Mouse (Mus musculus) embryonic facial prominence, embryonic 12.5 days (tissue): ENCODE results near the gene Ctnna3. TPM values are rescaled to one million over a fixed set of nuclear protein-coding genes. Genes with fewer than 3 reads are reported as not detected.

Experiments
- ATAC-seq: fragments of 200-750 bp; cut with Nextera tagmentation; 2 replicates; pipeline ENCODE4 v1.8.0; 2017; ENCODE audit not compliant: insufficient number of reproducible peaks, insufficient read depth, low FRiP score, low TSS enrichment
- H3K27ac ChIP-seq: fragments of 300-500 bp; sonication (generic); 2 replicates; pipeline ENCODE4 v1.5.1; 2016; ENCODE audit warnings: mild to moderate bottlenecking
- H3K27me3 ChIP-seq: fragments of 300-500 bp; sonication (generic); 2 replicates; pipeline ENCODE4 v1.6.1; 2016; ENCODE audit warnings: mild to moderate bottlenecking, moderate library complexity
- H3K36me3 ChIP-seq: fragments of 300-500 bp; sonication (generic); 2 replicates; pipeline ENCODE4 v1.6.1; 2016; ENCODE audit warnings: mild to moderate bottlenecking
- H3K4me1 ChIP-seq: fragments of 300-500 bp; sonication (generic); 2 replicates; pipeline ENCODE4 v1.6.1; 2016
- H3K4me2 ChIP-seq: fragments of 300-500 bp; sonication (generic); replicated peaks from 2 replicates; pipeline ENCODE4 v1.6.1; 2016; ENCODE audit warnings: mild to moderate bottlenecking, moderate library complexity
- H3K4me3 ChIP-seq: fragments of 300-500 bp; sonication (generic); 2 replicates; pipeline ENCODE4 v1.5.1; 2016; ENCODE audit warnings: mild to moderate bottlenecking
- H3K9ac ChIP-seq: fragments of 300-500 bp; sonication (generic); 2 replicates; pipeline ENCODE4 v1.6.1; 2016; ENCODE audit warnings: mild to moderate bottlenecking, moderate library complexity
- H3K9me3 ChIP-seq: fragments of 300-500 bp; sonication (generic); 2 replicates; pipeline ENCODE4 v1.6.1; 2016; ENCODE audit warnings: mild to moderate bottlenecking, moderate library complexity
- WGBS: fragments of 180-500 bp; shearing (Covaris S2); methylation state at CpG from one replicate; pipeline ENCODE4 v1.1.7; 2016; 5-methylcytosine and 5-hydroxymethylcytosine counted together
- polyA plus RNA-seq: library from polyadenylated mRNA; unstranded; fragments of >200 nt; fragmentation: Nextera tagmentation; extraction: Ambion mirVana; gene quantifications from 2 replicates; pipeline ENCODE4 v1.2.1, GENCODE M21; 2016

Ctnna3 gene
- polyA plus RNA-seq, 1 experiment from 2014 or later, result 0.32 TPM

DNA sequence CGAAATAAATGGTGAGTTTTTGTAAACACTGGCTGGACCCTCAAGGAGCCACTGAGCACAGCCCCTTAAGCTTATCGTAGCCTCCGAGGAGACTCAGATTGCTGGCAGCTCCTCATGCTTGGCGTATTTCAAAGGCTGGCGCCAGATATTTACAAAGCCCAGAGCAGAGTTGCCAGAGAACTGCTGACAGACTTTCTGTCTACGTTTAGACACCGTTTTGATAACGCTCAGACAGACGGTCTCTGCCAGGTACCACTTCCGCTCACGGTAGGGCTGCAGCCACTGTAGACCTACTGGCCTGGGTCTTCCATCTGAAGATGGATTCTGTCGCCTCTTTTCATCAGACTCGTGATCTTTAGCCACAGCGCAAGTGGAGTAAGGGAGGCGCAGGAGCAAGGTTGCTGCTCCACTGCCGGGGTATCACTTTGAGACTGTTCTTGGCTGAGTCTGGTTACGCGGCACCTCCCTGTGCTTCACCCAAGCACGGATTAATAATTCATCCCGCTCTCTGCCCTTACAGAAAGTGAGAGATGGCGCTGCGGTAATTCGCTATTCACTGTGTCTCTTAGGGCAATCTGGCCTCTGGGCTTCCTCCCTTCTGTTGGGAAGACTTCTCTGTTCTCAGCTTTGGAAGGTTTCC, 456.7 kb downstream of the Ctnna3 start:
- no peak overlapping the region for H3K27ac ChIP-seq
- H3K4me3 ChIP-seq, result no peak overlapping the region
- no peaks in the 10 kb centered on the region for H3K9me3 ChIP-seq
- ATAC-seq, result no peak
- H3K36me3 ChIP-seq, result no peaks in the 10 kb centered on the region
- H3K4me1 ChIP-seq, result no peaks in the 10 kb centered on the region
- H3K4me2 ChIP-seq, result no peak overlapping the region
- H3K9ac ChIP-seq, result no peak overlapping the region
- WGBS, result 81% methylated on average over 23 of the region's 23 CpGs
- H3K27me3 ChIP-seq, result no peaks in the 10 kb centered on the region

DNA sequence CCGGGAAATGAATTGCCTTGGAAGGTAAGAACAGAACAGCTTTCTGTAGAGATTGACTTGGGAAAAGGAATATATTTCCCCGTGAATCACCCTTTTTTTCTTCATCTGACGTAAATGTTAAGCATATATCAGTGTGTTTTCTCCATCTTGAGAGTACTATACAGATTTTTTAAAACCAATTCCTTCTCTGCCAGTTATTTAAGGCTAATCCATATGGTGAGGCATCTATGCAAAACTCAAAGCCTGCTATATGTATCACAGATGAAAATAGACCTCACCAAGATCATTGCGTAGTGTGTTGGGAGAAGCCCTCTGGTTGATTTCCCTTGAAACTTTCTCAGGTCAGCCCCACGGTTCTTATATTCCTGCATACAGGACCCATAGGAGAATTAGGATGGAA, 464.7 kb downstream of the Ctnna3 start:
- Histone ChIP-seq H3K4me2 (no peak overlapping the region), H3K27me3 (no peaks in the 10 kb centered on the region), H3K4me3 (no peak overlapping the region), H3K27ac (no peak overlapping the region), H3K9ac (no peak overlapping the region), H3K4me1 (no peaks in the 10 kb centered on the region), H3K36me3 (no peaks in the 10 kb centered on the region), H3K9me3 (0 out of 2 replicates have a peak, but pooled peaks cover 3% of the 10 kb centered on the region)
- WGBS, result 88% methylated on average over 5 of the region's 5 CpGs
- ATAC-seq, result no peak

DNA sequence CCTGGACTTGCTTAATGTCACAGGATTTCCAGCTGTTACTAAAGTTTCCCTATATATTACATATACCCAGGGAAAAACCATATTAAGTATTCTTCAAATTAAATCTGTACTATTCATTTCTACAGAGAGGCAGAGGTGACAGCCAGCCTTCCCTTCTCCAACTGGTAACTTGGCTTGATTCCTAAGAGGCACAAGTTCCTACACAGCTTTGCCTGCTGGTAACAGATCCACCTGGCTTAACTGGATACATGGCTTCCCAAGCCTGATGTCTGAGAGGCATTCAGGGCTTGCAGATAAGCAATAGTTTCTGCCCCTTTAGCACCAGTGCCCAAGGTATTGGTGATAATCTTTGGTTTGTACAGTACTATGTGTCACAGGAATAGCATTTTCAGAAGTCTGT, 470.0 kb downstream of the Ctnna3 start:
- 0 out of 2 replicates have a peak, but pooled peaks cover 3% of the 10 kb centered on the region for H3K9me3 ChIP-seq
- no peak overlapping the region for H3K9ac ChIP-seq
- H3K36me3 ChIP-seq, result no peaks in the 10 kb centered on the region
- H3K4me2 ChIP-seq, result no peak overlapping the region
- no peak overlapping the region for H3K4me3 ChIP-seq
- no peak for ATAC-seq
- no peak overlapping the region for H3K27ac ChIP-seq
- H3K27me3 ChIP-seq, result no peaks in the 10 kb centered on the region
- H3K4me1 ChIP-seq, result no peaks in the 10 kb centered on the region

DNA sequence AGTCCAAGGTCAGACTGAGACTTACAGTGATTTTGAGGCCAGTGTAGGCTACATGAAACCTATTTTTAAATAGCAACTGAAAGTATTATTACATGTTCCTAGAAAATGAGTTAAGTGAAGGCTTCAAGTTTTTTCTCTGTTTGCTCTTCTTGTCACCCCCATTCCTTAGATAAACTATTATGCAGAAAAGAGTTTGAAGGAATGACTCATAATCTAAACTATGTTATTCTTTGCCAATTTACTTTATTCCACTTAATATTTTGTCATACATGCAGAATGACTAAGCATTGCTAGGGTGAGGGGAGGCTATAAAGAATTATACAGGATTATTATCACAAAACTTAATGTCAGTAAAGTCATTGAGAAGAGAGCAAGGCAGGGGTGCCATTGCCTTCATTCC, 479.0 kb downstream of the Ctnna3 start:
- Histone ChIP-seq H3K9ac (no peak overlapping the region), H3K4me1 (no peaks in the 10 kb centered on the region), H3K27me3 (no peaks in the 10 kb centered on the region), H3K9me3 (no peaks in the 10 kb centered on the region), H3K27ac (no peak overlapping the region), H3K4me3 (no peak overlapping the region), H3K36me3 (no peaks in the 10 kb centered on the region), H3K4me2 (no peak overlapping the region)
- ATAC-seq, result no peak

DNA sequence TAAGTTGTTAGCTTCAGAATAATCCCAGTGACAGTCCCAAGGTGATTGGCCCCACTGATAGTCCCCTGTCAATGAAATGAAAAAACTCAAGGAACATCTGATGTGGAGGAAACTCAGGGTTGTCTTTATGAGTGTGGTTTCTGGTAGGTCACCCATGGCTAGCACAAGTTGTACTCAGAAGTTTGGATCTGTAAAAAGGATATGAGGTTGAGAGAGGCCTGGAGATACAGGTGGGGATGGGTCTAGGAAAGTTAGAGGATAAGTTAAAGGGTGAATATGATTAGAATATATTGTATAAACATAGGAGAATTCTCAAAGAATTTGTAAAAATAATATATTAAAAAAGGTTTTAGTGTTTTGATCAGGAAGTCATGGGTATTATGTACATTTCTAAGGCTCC, 497.4 kb downstream of the Ctnna3 start, which contains the start of gene Gm10118:
Gene Gm10118, minus strand, starts transcription at position 101 of the 400 bp plus-strand sequence.
- no peaks in the 10 kb centered on the region for H3K27me3 ChIP-seq
- H3K9ac ChIP-seq, result no peak within 1 kb of the TSS
- no peaks in the 10 kb centered on the region for H3K4me1 ChIP-seq
- no peaks in the 10 kb centered on the region for H3K36me3 ChIP-seq
- ATAC-seq, result no peak
- no peak within 1 kb of the TSS for H3K27ac ChIP-seq
- H3K9me3 ChIP-seq, result no peaks in the 10 kb centered on the region
- H3K4me2 ChIP-seq, result no peak within 1 kb of the TSS
- no peak within 1 kb of the TSS for H3K4me3 ChIP-seq

DNA sequence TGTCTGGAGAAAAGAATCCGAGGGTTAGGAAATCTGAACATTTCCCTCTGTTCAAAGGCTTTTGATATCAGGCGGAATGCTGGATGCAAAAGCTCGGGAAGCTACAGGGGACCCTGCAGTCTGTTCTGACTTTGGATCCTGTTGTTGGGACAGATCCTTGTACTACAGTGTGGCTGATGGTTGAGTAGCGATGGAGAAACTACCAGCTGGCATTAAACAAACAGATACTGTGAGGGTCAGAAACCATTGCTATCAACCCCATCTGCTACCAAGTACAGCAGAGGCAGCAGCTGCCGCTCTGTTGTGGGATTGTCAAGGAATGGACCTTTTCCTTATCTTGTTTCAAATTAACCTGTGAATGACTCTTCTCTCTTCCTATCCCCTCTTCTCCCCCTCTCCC, 504.0 kb downstream of the Ctnna3 start:
- Histone ChIP-seq H3K27me3 (no peaks in the 10 kb centered on the region), H3K4me2 (no peak overlapping the region), H3K4me3 (no peak overlapping the region), H3K4me1 (no peaks in the 10 kb centered on the region), H3K27ac (no peak overlapping the region), H3K9ac (no peak overlapping the region), H3K36me3 (no peaks in the 10 kb centered on the region), H3K9me3 (no peaks in the 10 kb centered on the region)
- WGBS, result 78% methylated on average over 5 of the region's 5 CpGs
- ATAC-seq, result no peak

DNA sequence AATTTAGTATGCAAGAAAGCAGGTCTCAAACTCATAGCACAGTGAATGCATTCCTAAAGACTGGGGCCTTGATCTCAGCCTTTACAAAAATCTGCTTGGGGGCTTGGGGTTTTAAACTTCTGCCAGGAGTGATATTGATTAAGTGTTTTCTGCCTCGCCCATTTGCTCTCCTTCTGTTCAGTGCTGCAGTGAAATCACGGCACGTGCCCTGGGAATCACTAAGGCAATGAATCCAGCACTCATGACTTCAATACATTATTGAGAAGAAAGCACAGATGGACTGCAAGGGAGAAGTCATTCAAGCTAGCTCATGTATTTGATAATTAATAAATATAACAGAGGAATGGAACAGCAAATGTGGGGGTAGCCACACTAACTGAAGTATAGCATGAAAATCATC, 515.6 kb downstream of the Ctnna3 start:
- Histone ChIP-seq H3K9me3 (no peaks in the 10 kb centered on the region), H3K9ac (no peak overlapping the region), H3K27me3 (no peaks in the 10 kb centered on the region), H3K4me1 (no peaks in the 10 kb centered on the region), H3K4me2 (no peak overlapping the region), H3K36me3 (no peaks in the 10 kb centered on the region), H3K4me3 (no peak overlapping the region), H3K27ac (no peak overlapping the region)
- 68% methylated on average over 3 of the region's 3 CpGs for WGBS
- no peak for ATAC-seq

DNA sequence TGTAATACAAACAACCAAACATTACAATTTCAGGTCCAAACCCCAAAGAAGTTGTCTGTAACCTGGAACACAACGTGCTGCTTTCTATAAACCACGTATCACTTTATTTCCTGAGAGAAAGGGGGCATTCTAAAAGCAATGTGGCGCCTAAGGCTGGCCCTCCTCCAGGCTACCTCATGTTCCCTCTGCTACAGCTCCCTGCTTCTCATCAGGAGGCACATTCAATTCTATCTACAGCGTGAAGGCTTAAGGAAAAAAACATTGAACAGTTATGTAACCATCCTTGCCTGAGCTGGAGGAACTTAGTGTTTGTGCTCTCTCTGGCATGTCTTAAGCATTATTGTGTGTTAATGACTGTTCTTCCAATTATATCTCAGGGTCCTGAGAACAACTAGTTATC, 517.4 kb downstream of the Ctnna3 start:
- ATAC-seq, result no peak
- Histone ChIP-seq H3K4me2 (no peak overlapping the region), H3K9ac (no peak overlapping the region), H3K4me1 (no peaks in the 10 kb centered on the region), H3K36me3 (no peaks in the 10 kb centered on the region), H3K9me3 (no peaks in the 10 kb centered on the region), H3K4me3 (no peak overlapping the region), H3K27ac (no peak overlapping the region), H3K27me3 (no peaks in the 10 kb centered on the region)
- WGBS, result 79% methylated on average over 4 of the region's 4 CpGs

DNA sequence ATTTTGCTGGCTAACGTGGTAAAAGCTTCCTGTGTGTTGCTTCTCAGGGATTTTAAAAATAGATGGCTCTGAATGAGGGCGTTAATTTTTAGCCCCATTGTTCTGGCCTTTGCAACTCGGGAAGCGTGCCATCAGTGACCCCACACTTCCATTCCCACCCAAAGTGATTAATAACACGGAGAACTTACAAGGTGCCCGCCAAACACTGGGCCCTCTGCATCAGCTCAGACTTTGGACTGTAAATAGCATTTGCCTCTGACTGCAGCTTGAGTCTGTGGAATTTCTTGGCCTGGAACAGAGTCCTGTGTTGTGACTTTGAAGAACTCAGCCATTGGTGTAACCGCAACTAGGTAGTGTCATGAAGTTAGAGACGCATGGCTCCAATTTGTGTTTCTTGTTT, 521.0 kb downstream of the Ctnna3 start:
- H3K27ac ChIP-seq, result no peak overlapping the region
- H3K4me3 ChIP-seq, result no peak overlapping the region
- peaks cover 5% of the 10 kb centered on the region; the same call in 1 of the 2 replicates for H3K4me1 ChIP-seq
- H3K9me3 ChIP-seq, result no peaks in the 10 kb centered on the region
- WGBS, result 70% methylated on average over 8 of the region's 8 CpGs
- no peak overlapping the region for H3K4me2 ChIP-seq
- H3K27me3 ChIP-seq, result no peaks in the 10 kb centered on the region
- ATAC-seq, result no peak
- H3K36me3 ChIP-seq, result no peaks in the 10 kb centered on the region
- H3K9ac ChIP-seq, result no peak overlapping the region

DNA sequence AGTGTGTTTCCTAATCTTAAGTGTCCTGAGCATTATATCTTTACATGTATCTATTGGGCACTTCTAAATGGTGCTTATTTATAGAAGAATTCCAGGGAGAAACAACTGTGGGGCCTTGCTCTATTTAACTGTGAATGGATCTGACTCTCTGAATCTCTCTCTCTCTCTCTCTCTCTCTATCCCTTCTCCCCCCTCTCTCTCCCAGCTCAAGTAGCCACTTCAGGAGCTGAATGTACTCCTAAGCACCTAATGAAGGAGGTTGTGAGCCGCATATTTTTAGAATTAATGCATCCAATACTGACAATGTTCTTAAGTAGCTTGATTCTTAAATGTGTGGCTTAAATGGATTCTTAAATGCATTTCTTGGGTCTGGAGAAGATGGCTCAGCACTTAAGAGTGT, 521.6 kb downstream of the Ctnna3 start:
- no peak overlapping the region for H3K27ac ChIP-seq
- ATAC-seq, result no peak

DNA sequence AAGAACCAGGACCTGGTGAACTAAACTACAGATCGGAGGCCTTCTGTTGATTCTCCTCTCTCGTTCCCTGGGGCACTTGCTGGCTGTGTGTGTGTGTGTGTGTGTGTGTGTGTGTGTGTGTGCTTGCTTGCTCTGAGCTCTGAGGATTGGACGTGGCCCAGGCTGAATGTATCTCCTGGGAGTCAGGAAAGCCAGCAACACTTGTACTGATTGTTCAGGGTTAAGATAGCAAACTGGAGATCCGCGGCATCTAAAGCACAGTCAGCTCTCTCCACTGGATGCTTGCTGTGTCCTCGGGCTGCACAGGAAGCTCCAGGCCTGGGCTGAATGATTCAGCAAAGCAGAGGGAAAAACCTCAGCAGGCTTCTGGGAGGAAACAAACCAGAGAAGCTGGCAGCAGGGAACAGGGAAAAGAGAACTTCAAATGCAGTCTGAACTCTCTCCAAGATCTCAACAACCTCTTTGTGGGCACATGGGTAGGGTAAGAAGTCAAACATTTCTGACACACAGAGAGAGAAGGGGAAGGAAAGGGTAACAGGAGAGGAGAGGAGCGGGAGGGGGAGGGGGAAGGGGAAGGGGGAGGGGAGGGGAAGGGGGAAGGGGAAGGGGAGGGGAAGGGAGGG, 524.5 kb downstream of the Ctnna3 start:
- WGBS, result 4% methylated on average over 6 of the region's 7 CpGs
- Histone ChIP-seq H3K27ac (0 out of 2 replicates have a peak overlapping the region, but pooled peaks have one; percentile 50), H3K36me3 (no peaks in the 10 kb centered on the region), H3K4me1 (peaks cover 5% of the 10 kb centered on the region; the same call in 1 of the 2 replicates), H3K4me2 (no peak overlapping the region), H3K27me3 (no peaks in the 10 kb centered on the region), H3K9ac (no peak overlapping the region), H3K9me3 (no peaks in the 10 kb centered on the region), H3K4me3 (no peak overlapping the region)
- no peak for ATAC-seq

More for the DNA sequence above, 521.6 kb downstream of the Ctnna3 start:
- no peak overlapping the region for H3K4me2 ChIP-seq
- H3K27me3 ChIP-seq, result no peaks in the 10 kb centered on the region
- peaks cover 5% of the 10 kb centered on the region; the same call in 1 of the 2 replicates for H3K4me1 ChIP-seq
- H3K9me3 ChIP-seq, result no peaks in the 10 kb centered on the region
- H3K36me3 ChIP-seq, result no peaks in the 10 kb centered on the region
- WGBS, result 90% methylated on average over 1 of the region's 1 CpGs
- H3K9ac ChIP-seq, result no peak overlapping the region
- no peak overlapping the region for H3K4me3 ChIP-seq

DNA sequence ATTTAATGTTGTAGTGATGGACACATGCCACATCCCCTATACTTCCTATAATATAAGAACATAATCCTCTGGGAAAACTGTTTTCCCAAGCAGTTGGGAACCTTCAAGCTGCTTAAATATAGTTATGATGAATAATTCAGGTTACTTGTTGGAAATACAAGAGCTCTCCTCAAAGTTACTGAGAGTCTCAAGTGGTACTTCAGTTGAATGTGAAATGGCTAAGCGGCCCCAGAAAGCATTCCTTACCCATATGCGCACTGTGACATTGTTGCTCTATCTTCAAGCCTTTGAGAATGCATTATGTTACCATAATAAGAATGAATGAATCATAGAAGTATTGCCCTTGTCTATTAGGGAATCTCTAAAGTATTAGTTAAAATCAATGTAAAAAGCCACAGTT, 542.4 kb downstream of the Ctnna3 start:
- no peak for ATAC-seq
- no peak overlapping the region for H3K4me2 ChIP-seq
- H3K36me3 ChIP-seq, result no peaks in the 10 kb centered on the region
- H3K4me3 ChIP-seq, result no peak overlapping the region
- H3K27ac ChIP-seq, result no peak overlapping the region
- no peak overlapping the region for H3K9ac ChIP-seq
- H3K27me3 ChIP-seq, result no peaks in the 10 kb centered on the region
- H3K9me3 ChIP-seq, result no peaks in the 10 kb centered on the region
- WGBS, result 93% methylated on average over 2 of the region's 2 CpGs
- H3K4me1 ChIP-seq, result no peaks in the 10 kb centered on the region
